Mouse (Mus musculus): ENCODE measurements around the gene Acsl4.

GRCm38 (mm10) chrX:142310431-142310830, 79.9 kb downstream of the Acsl4 start:
- TF ChIP-seq MAFK (IDR thresholded peaks at IDR 0.05; ENCODE audit: insufficient replicate concordance, low read length): no peak
- no peak for TF ChIP-seq SIN3A (IDR thresholded peaks at IDR 0.05; ENCODE audit: low read length)
- TF ChIP-seq USF2 (conservative IDR thresholded peaks at IDR 0.05; ENCODE audit: low read depth, low read length): no peak

All from CH12.LX (cell line).